Mouse (Mus musculus) neural tube, embryonic 13.5 days (tissue): ENCODE data around the gene Aqp7. TPM values are rescaled to one million over a fixed set of nuclear protein-coding genes. Genes with fewer than 3 reads are reported as not detected.

Experiments used
- ATAC-seq: fragments of 200-750 bp; cut with Nextera tagmentation; 2 replicates; pipeline ENCODE4 v1.8.0; 2017; ENCODE audit warnings: low read depth, mild to moderate bottlenecking, moderate TSS enrichment, moderate library complexity
- H3K27ac ChIP-seq: fragments of 300-500 bp; sonication (generic); replicated peaks from 2 replicates; pipeline ENCODE4 v1.5.1; 2015; ENCODE audit warnings: moderate library complexity, mild to moderate bottlenecking, inconsistent platforms
- H3K27me3 ChIP-seq: fragments of 300-500 bp; sonication (generic); 2 replicates; pipeline ENCODE4 v1.6.1; 2015; ENCODE audit warnings: mild to moderate bottlenecking, inconsistent platforms
- H3K36me3 ChIP-seq: fragments of 300-500 bp; sonication (generic); 2 replicates; pipeline ENCODE4 v1.6.1; 2015; ENCODE audit warnings: mild to moderate bottlenecking, inconsistent platforms
- H3K4me1 ChIP-seq: fragments of 300-500 bp; sonication (generic); replicated peaks from 2 replicates; pipeline ENCODE4 v1.6.1; 2015; ENCODE audit warnings: inconsistent platforms
- H3K4me2 ChIP-seq: fragments of 300-500 bp; sonication (generic); 2 replicates; pipeline ENCODE4 v1.6.1; 2015; ENCODE audit warnings: inconsistent platforms, mild to moderate bottlenecking, moderate library complexity
- H3K4me3 ChIP-seq: fragments of 300-500 bp; sonication (generic); 2 replicates; pipeline ENCODE4 v1.5.1; 2015; ENCODE audit warnings: mild to moderate bottlenecking, inconsistent platforms
- H3K9ac ChIP-seq: fragments of 300-500 bp; sonication (generic); 2 replicates; pipeline ENCODE4 v1.6.1; 2015; ENCODE audit warnings: moderate library complexity, mild to moderate bottlenecking, inconsistent platforms
- H3K9me3 ChIP-seq: fragments of 300-500 bp; sonication (generic); 2 replicates; pipeline ENCODE4 v1.6.1; 2016; ENCODE audit warnings: inconsistent platforms
- WGBS: fragments of 180-500 bp; shearing (Covaris S2); methylation state at CpG from one replicate; pipeline ENCODE4 v1.1.7; 2015; 5-methylcytosine and 5-hydroxymethylcytosine counted together
- polyA plus RNA-seq: library from polyadenylated mRNA; unstranded; fragments of >200 nt; fragmentation: Nextera tagmentation; extraction: Ambion mirVana; gene quantifications from 2 replicates; pipeline ENCODE4 v1.2.1, GENCODE M21; 2015

Gene Aqp7
- polyA plus RNA-seq, 1 experiment from 2014 or later: not detected

- H3K4me1 ChIP-seq: no peaks in the 10 kb centered on the region
- H3K4me2 ChIP-seq: no peak overlapping the region
- no peak overlapping the region for H3K27ac ChIP-seq
- ATAC-seq: no peak
- no peaks in the 10 kb centered on the region for H3K36me3 ChIP-seq
- no peak overlapping the region for H3K9ac ChIP-seq
- no peaks in the 10 kb centered on the region for H3K27me3 ChIP-seq
- H3K9me3 ChIP-seq: no peaks in the 10 kb centered on the region
- WGBS: 50% methylated on average over 1 of the region's 1 CpGs
- no peak overlapping the region for H3K4me3 ChIP-seq
Observed at GRCm38 (mm10) chr4:41056253-41056652, 8.3 kb upstream of the Aqp7 start.

- Histone ChIP-seq H3K27me3 (no peaks in the 10 kb centered on the region), H3K4me2 (no peak overlapping the region), H3K9ac (no peak overlapping the region), H3K36me3 (no peaks in the 10 kb centered on the region), H3K9me3 (no peaks in the 10 kb centered on the region), H3K27ac (no peak overlapping the region), H3K4me1 (0 out of 2 replicates have a peak, but pooled peaks cover 2% of the 10 kb centered on the region), H3K4me3 (no peak overlapping the region)
- 80% methylated on average over 13 of the region's 13 CpGs for WGBS
- no peak for ATAC-seq
Observed at GRCm38 (mm10) chr4:41055111-41055510, 7.2 kb upstream of the Aqp7 start.

GRCm38 (mm10) chr4:41051781-41052180, 3.8 kb upstream of the Aqp7 start:
- Histone ChIP-seq H3K4me1 (0 out of 2 replicates have a peak, but pooled peaks cover 2% of the 10 kb centered on the region), H3K4me2 (no peak overlapping the region), H3K9ac (no peak overlapping the region), H3K9me3 (no peaks in the 10 kb centered on the region), H3K4me3 (no peak overlapping the region), H3K36me3 (no peaks in the 10 kb centered on the region), H3K27ac (no peak overlapping the region), H3K27me3 (no peaks in the 10 kb centered on the region)
- ATAC-seq: no peak
- 83% methylated on average over 7 of the region's 7 CpGs for WGBS

- 39% methylated on average over 16 of the region's 16 CpGs for WGBS
- peak overlapping the region; percentile 16; the same call in 1 of the 2 replicates for H3K4me3 ChIP-seq
- 0 out of 2 replicates have a peak, but pooled peaks cover 2% of the 10 kb centered on the region for H3K4me1 ChIP-seq
- H3K36me3 ChIP-seq: no peaks in the 10 kb centered on the region
- H3K4me2 ChIP-seq: peak overlapping the region; percentile 51
- ATAC-seq: peak; percentile 84
- H3K27me3 ChIP-seq: no peaks in the 10 kb centered on the region
- H3K27ac ChIP-seq: no peak overlapping the region
- no peaks in the 10 kb centered on the region for H3K9me3 ChIP-seq
- peak overlapping the region; percentile 63 for H3K9ac ChIP-seq
Observed at GRCm38 (mm10) chr4:41050726-41051675, 3.1 kb upstream of the Aqp7 start.

- H3K9me3 ChIP-seq: no peaks in the 10 kb centered on the region
- no peak for ATAC-seq
- H3K9ac ChIP-seq: no peak overlapping the region
- no peaks in the 10 kb centered on the region for H3K36me3 ChIP-seq
- H3K4me2 ChIP-seq: no peak overlapping the region
- no peak overlapping the region for H3K27ac ChIP-seq
- WGBS: 61% methylated on average over 2 of the region's 2 CpGs
- H3K4me1 ChIP-seq: 0 out of 2 replicates have a peak, but pooled peaks cover 2% of the 10 kb centered on the region
- no peak overlapping the region for H3K4me3 ChIP-seq
- no peaks in the 10 kb centered on the region for H3K27me3 ChIP-seq
Observed at GRCm38 (mm10) chr4:41048926-41049325, 987 bp upstream of the Aqp7 start.

- no peak overlapping the region for H3K4me2 ChIP-seq
- 87% methylated on average over 13 of the region's 13 CpGs for WGBS
- no peak for ATAC-seq
- no peaks in the 10 kb centered on the region for H3K36me3 ChIP-seq
- H3K4me1 ChIP-seq: 0 out of 2 replicates have a peak, but pooled peaks cover 2% of the 10 kb centered on the region
- H3K4me3 ChIP-seq: no peak overlapping the region
- H3K27me3 ChIP-seq: no peaks in the 10 kb centered on the region
- H3K9ac ChIP-seq: no peak overlapping the region
- no peaks in the 10 kb centered on the region for H3K9me3 ChIP-seq
- no peak overlapping the region for H3K27ac ChIP-seq
Observed at GRCm38 (mm10) chr4:41046254-41046795, 1.6 kb downstream of the Aqp7 start.

- ATAC-seq: no peak
- no peak overlapping the region for H3K9ac ChIP-seq
- no peak overlapping the region for H3K4me2 ChIP-seq
- no peaks in the 10 kb centered on the region for H3K36me3 ChIP-seq
- 85% methylated on average over 3 of the region's 3 CpGs for WGBS
- H3K9me3 ChIP-seq: no peaks in the 10 kb centered on the region
- H3K4me1 ChIP-seq: no peaks in the 10 kb centered on the region
- no peaks in the 10 kb centered on the region for H3K27me3 ChIP-seq
- no peak overlapping the region for H3K4me3 ChIP-seq
- H3K27ac ChIP-seq: no peak overlapping the region
Observed at GRCm38 (mm10) chr4:41045288-41045687, 2.7 kb downstream of the Aqp7 start.

GRCm38 (mm10) chr4:41043961-41044360, 4.0 kb downstream of the Aqp7 start:
- WGBS: 81% methylated on average over 5 of the region's 5 CpGs
- H3K4me2 ChIP-seq: no peak overlapping the region
- no peaks in the 10 kb centered on the region for H3K9me3 ChIP-seq
- no peaks in the 10 kb centered on the region for H3K36me3 ChIP-seq
- no peak overlapping the region for H3K4me3 ChIP-seq
- H3K4me1 ChIP-seq: no peaks in the 10 kb centered on the region
- H3K27ac ChIP-seq: no peak overlapping the region
- no peak for ATAC-seq
- H3K9ac ChIP-seq: no peak overlapping the region
- H3K27me3 ChIP-seq: no peaks in the 10 kb centered on the region

GRCm38 (mm10) chr4:41042880-41043279, 5.1 kb downstream of the Aqp7 start:
- H3K9ac ChIP-seq: no peak overlapping the region
- no peak overlapping the region for H3K27ac ChIP-seq
- H3K4me3 ChIP-seq: no peak overlapping the region
- H3K4me2 ChIP-seq: no peak overlapping the region
- H3K36me3 ChIP-seq: no peaks in the 10 kb centered on the region
- H3K4me1 ChIP-seq: no peaks in the 10 kb centered on the region
- H3K9me3 ChIP-seq: no peaks in the 10 kb centered on the region
- H3K27me3 ChIP-seq: no peaks in the 10 kb centered on the region
- WGBS: 79% methylated on average over 12 of the region's 12 CpGs
- ATAC-seq: no peak

GRCm38 (mm10) chr4:41040983-41041382, 7.0 kb downstream of the Aqp7 start:
- Histone ChIP-seq H3K4me3 (no peak overlapping the region), H3K4me1 (no peaks in the 10 kb centered on the region), H3K4me2 (no peak overlapping the region), H3K27me3 (no peaks in the 10 kb centered on the region), H3K9ac (no peak overlapping the region), H3K27ac (no peak overlapping the region), H3K9me3 (no peaks in the 10 kb centered on the region), H3K36me3 (no peaks in the 10 kb centered on the region)
- ATAC-seq: no peak
- 77% methylated on average over 7 of the region's 7 CpGs for WGBS

GRCm38 (mm10) chr4:41037942-41038341, 10.0 kb downstream of the Aqp7 start:
- no peak for ATAC-seq
- Histone ChIP-seq H3K9ac (no peak overlapping the region), H3K27me3 (no peaks in the 10 kb centered on the region), H3K36me3 (no peaks in the 10 kb centered on the region), H3K4me1 (no peaks in the 10 kb centered on the region), H3K4me3 (no peak overlapping the region), H3K9me3 (no peaks in the 10 kb centered on the region), H3K27ac (no peak overlapping the region), H3K4me2 (no peak overlapping the region)
- 65% methylated on average over 3 of the region's 3 CpGs for WGBS

- WGBS: 76% methylated on average over 3 of the region's 3 CpGs
Observed at GRCm38 (mm10) chr4:41031242-41031641, 16.7 kb downstream of the Aqp7 start.

More at GRCm38 (mm10) chr4:41031242-41031641, 16.7 kb downstream of the Aqp7 start:
- ATAC-seq: no peak
- H3K4me1 ChIP-seq: no peaks in the 10 kb centered on the region
- no peak overlapping the region for H3K27ac ChIP-seq
- no peak overlapping the region for H3K4me3 ChIP-seq
- no peaks in the 10 kb centered on the region for H3K9me3 ChIP-seq
- H3K27me3 ChIP-seq: no peaks in the 10 kb centered on the region
- peaks cover 25% of the 10 kb centered on the region for H3K36me3 ChIP-seq
- H3K4me2 ChIP-seq: no peak overlapping the region
- no peak overlapping the region for H3K9ac ChIP-seq
